Mouse (Mus musculus): ENCODE measurements around the gene Gm7849. TPM values are rescaled to one million over a fixed set of nuclear protein-coding genes. Genes with fewer than 3 reads are reported as not detected.

Gm7849 gene
- not detected for polyA plus RNA-seq (2015; fragmentation: Illumina TruSeq; extraction: RNeasy Lipid Tissue Mini Kit (QIAGEN cat#74804); ENCODE audit: insufficient read depth, low read depth, low replicate concordance)

GRCm38 (mm10) chr8:21456460-21456859 lies at the start of gene Gm7849:
Gene Gm7849, minus strand, starts transcription at chr8:21456560.

GRCm38 (mm10) chr8:21427111-21427510 lies 29.2 kb downstream of the Gm7849 start, which contains the start of gene Defa36:
Gene Defa36, plus strand, starts transcription at chr8:21427411.

Other genes with a start within 250 kb of the Gm7849 start
- gene Gm15292, start 206.8 kb downstream of the Gm7849 start, polyA plus RNA-seq (2015; fragmentation: Illumina TruSeq; extraction: RNeasy Lipid Tissue Mini Kit (QIAGEN cat#74804); ENCODE audit: insufficient read depth, low read depth, low replicate concordance), result not detected
- not detected for gene Defa27, start 141.0 kb downstream of the Gm7849 start, polyA plus RNA-seq (2015; fragmentation: Illumina TruSeq; extraction: RNeasy Lipid Tissue Mini Kit (QIAGEN cat#74804); ENCODE audit: insufficient read depth, low read depth, low replicate concordance)
- not detected for gene Defa29, start 129.5 kb downstream of the Gm7849 start, polyA plus RNA-seq (2015; fragmentation: Illumina TruSeq; extraction: RNeasy Lipid Tissue Mini Kit (QIAGEN cat#74804); ENCODE audit: insufficient read depth, low read depth, low replicate concordance)
- gene Defa2, start 78.0 kb downstream of the Gm7849 start, polyA plus RNA-seq (2015; fragmentation: Illumina TruSeq; extraction: RNeasy Lipid Tissue Mini Kit (QIAGEN cat#74804); ENCODE audit: insufficient read depth, low read depth, low replicate concordance), result not detected
- not detected for gene Defa33, start 64.7 kb downstream of the Gm7849 start, polyA plus RNA-seq (2015; fragmentation: Illumina TruSeq; extraction: RNeasy Lipid Tissue Mini Kit (QIAGEN cat#74804); ENCODE audit: insufficient read depth, low read depth, low replicate concordance)
- gene Defa36, start 29.1 kb downstream of the Gm7849 start, polyA plus RNA-seq (2015; fragmentation: Illumina TruSeq; extraction: RNeasy Lipid Tissue Mini Kit (QIAGEN cat#74804); ENCODE audit: insufficient read depth, low read depth, low replicate concordance), result not detected
- gene Defa20, start 52.7 kb upstream of the Gm7849 start, polyA plus RNA-seq (2015; fragmentation: Illumina TruSeq; extraction: RNeasy Lipid Tissue Mini Kit (QIAGEN cat#74804); ENCODE audit: insufficient read depth, low read depth, low replicate concordance), result not detected
- not detected for gene Defa32, start 72.5 kb upstream of the Gm7849 start, polyA plus RNA-seq (2015; fragmentation: Illumina TruSeq; extraction: RNeasy Lipid Tissue Mini Kit (QIAGEN cat#74804); ENCODE audit: insufficient read depth, low read depth, low replicate concordance)
- gene Defa37, start 108.8 kb upstream of the Gm7849 start, polyA plus RNA-seq (2015; fragmentation: Illumina TruSeq; extraction: RNeasy Lipid Tissue Mini Kit (QIAGEN cat#74804); ENCODE audit: insufficient read depth, low read depth, low replicate concordance), result not detected
- gene Defa28, start 126.4 kb upstream of the Gm7849 start, polyA plus RNA-seq (2015; fragmentation: Illumina TruSeq; extraction: RNeasy Lipid Tissue Mini Kit (QIAGEN cat#74804); ENCODE audit: insufficient read depth, low read depth, low replicate concordance), result not detected
- not detected for gene Gm7861, start 137.9 kb upstream of the Gm7849 start, polyA plus RNA-seq (2015; fragmentation: Illumina TruSeq; extraction: RNeasy Lipid Tissue Mini Kit (QIAGEN cat#74804); ENCODE audit: insufficient read depth, low read depth, low replicate concordance)
- gene Defa26, start 161.6 kb upstream of the Gm7849 start, polyA plus RNA-seq (2015; fragmentation: Illumina TruSeq; extraction: RNeasy Lipid Tissue Mini Kit (QIAGEN cat#74804); ENCODE audit: insufficient read depth, low read depth, low replicate concordance), result not detected
- not detected for gene Defa17, start 199.2 kb upstream of the Gm7849 start, polyA plus RNA-seq (2015; fragmentation: Illumina TruSeq; extraction: RNeasy Lipid Tissue Mini Kit (QIAGEN cat#74804); ENCODE audit: insufficient read depth, low read depth, low replicate concordance)
- gene Defa34, start 209.2 kb upstream of the Gm7849 start, polyA plus RNA-seq (2015; fragmentation: Illumina TruSeq; extraction: RNeasy Lipid Tissue Mini Kit (QIAGEN cat#74804); ENCODE audit: insufficient read depth, low read depth, low replicate concordance), result not detected
- gene AY761184, start 247.1 kb upstream of the Gm7849 start, polyA plus RNA-seq (2015; fragmentation: Illumina TruSeq; extraction: RNeasy Lipid Tissue Mini Kit (QIAGEN cat#74804); ENCODE audit: insufficient read depth, low read depth, low replicate concordance), result not detected

Measured in pancreas, adult 10 weeks (tissue).